Mouse (Mus musculus) midbrain, embryonic 13.5 days (tissue): ENCODE measurements around the gene Cep55. TPM values are rescaled to one million over a fixed set of nuclear protein-coding genes. Genes with fewer than 3 reads are reported as not detected.

Experiments
- ATAC-seq: fragments of 200-750 bp; cut with Nextera tagmentation; 2 replicates; pipeline ENCODE4 v1.8.0; 2017; ENCODE audit warnings: mild to moderate bottlenecking, moderate TSS enrichment, moderate library complexity
- H3K27ac ChIP-seq: fragments of 300-500 bp; sonication (generic); 2 replicates; pipeline ENCODE4 v1.5.1; 2015; ENCODE audit warnings: inconsistent platforms, mild to moderate bottlenecking, moderate library complexity
- H3K27me3 ChIP-seq: fragments of 300-500 bp; sonication (generic); 2 replicates; pipeline ENCODE4 v1.6.1; 2015; ENCODE audit warnings: mild to moderate bottlenecking, inconsistent platforms
- H3K36me3 ChIP-seq: fragments of 300-500 bp; sonication (generic); 2 replicates; pipeline ENCODE4 v1.6.1; 2015; ENCODE audit warnings: mild to moderate bottlenecking, inconsistent platforms
- H3K4me1 ChIP-seq: fragments of 300-500 bp; sonication (generic); replicated peaks from 2 replicates; pipeline ENCODE4 v1.6.1; 2015; ENCODE audit warnings: inconsistent platforms
- H3K4me2 ChIP-seq: fragments of 300-500 bp; sonication (generic); replicated peaks from 2 replicates; pipeline ENCODE4 v1.6.1; 2015; ENCODE audit warnings: moderate library complexity, mild to moderate bottlenecking, inconsistent platforms
- H3K4me3 ChIP-seq: fragments of 300-500 bp; sonication (generic); replicated peaks from 2 replicates; pipeline ENCODE4 v1.5.1; 2015; ENCODE audit warnings: mild to moderate bottlenecking, inconsistent platforms
- H3K9ac ChIP-seq: fragments of 300-500 bp; sonication (generic); replicated peaks from 2 replicates; pipeline ENCODE4 v1.6.1; 2015; ENCODE audit warnings: mild to moderate bottlenecking, inconsistent platforms
- H3K9me3 ChIP-seq: fragments of 300-500 bp; sonication (generic); 2 replicates; pipeline ENCODE4 v1.6.1; 2016; ENCODE audit warnings: mild to moderate bottlenecking, inconsistent platforms
- WGBS: fragments of 180-500 bp; shearing (Covaris S2); methylation state at CpG from one replicate; pipeline ENCODE4 v1.1.7; 2015; 5-methylcytosine and 5-hydroxymethylcytosine counted together
- polyA plus RNA-seq: library from polyadenylated mRNA; unstranded; fragments of >200 nt; fragmentation: Nextera tagmentation; extraction: Ambion mirVana; gene quantifications from 2 replicates; pipeline ENCODE4 v1.2.1, GENCODE M21; 2015

Gene Cep55
- polyA plus RNA-seq, 1 experiment from 2014 or later, result 16.3 TPM

GRCm38 (mm10) chr19:38053227-38054041 is 1.4 kb upstream of the Cep55 start:
- H3K4me2 ChIP-seq, result peak overlapping the region; percentile 90
- H3K4me1 ChIP-seq, result peaks cover 26% of the 10 kb centered on the region
- no peaks in the 10 kb centered on the region for H3K27me3 ChIP-seq
- H3K9me3 ChIP-seq, result no peaks in the 10 kb centered on the region
- no peak overlapping the region for H3K27ac ChIP-seq
- peak overlapping the region; percentile 50; the same call in 1 of the 2 replicates for H3K9ac ChIP-seq
- 34% methylated on average over 8 of the region's 8 CpGs for WGBS
- H3K36me3 ChIP-seq, result no peaks in the 10 kb centered on the region
- ATAC-seq, result no peak
- H3K4me3 ChIP-seq, result peak overlapping the region; percentile 72

GRCm38 (mm10) chr19:38054149-38054719 is 577 bp upstream of the Cep55 start:
- Histone ChIP-seq H3K36me3 (no peaks in the 10 kb centered on the region), H3K27ac (peak overlapping the region; percentile 30; the same call in 1 of the 2 replicates), H3K9me3 (no peaks in the 10 kb centered on the region), H3K9ac (peak overlapping the region; percentile 50), H3K27me3 (no peaks in the 10 kb centered on the region), H3K4me2 (peak overlapping the region; percentile 90), H3K4me1 (peaks cover 26% of the 10 kb centered on the region), H3K4me3 (peak overlapping the region; percentile 72)
- under 1% methylated on average over 23 of the region's 23 CpGs for WGBS
- ATAC-seq, result peak; percentile 96

GRCm38 (mm10) chr19:38055798-38056197 is 987 bp downstream of the Cep55 start:
- Histone ChIP-seq H3K27me3 (no peaks in the 10 kb centered on the region), H3K36me3 (peaks cover 7% of the 10 kb centered on the region; the same call in 1 of the 2 replicates), H3K4me2 (peak overlapping the region; percentile 90), H3K9ac (0 out of 2 replicates have a peak overlapping the region, but pooled peaks have one; percentile 26), H3K9me3 (no peaks in the 10 kb centered on the region), H3K4me1 (peaks cover 26% of the 10 kb centered on the region), H3K27ac (no peak overlapping the region), H3K4me3 (peak overlapping the region; percentile 72)
- no peak for ATAC-seq
- WGBS, result 19% methylated on average over 6 of the region's 6 CpGs

- ATAC-seq, result no peak
- H3K27me3 ChIP-seq, result no peaks in the 10 kb centered on the region
- 0 out of 2 replicates have a peak overlapping the region, but pooled peaks have one; percentile 23 for H3K9ac ChIP-seq
- H3K9me3 ChIP-seq, result no peaks in the 10 kb centered on the region
- WGBS, result 44% methylated on average over 3 of the region's 3 CpGs
- H3K4me3 ChIP-seq, result peak overlapping the region; percentile 72
- H3K4me1 ChIP-seq, result peaks cover 26% of the 10 kb centered on the region
- peak overlapping the region; percentile 90 for H3K4me2 ChIP-seq
- H3K27ac ChIP-seq, result no peak overlapping the region
- H3K36me3 ChIP-seq, result peaks cover 11% of the 10 kb centered on the region
These were observed 1.5 kb downstream of the Cep55 start for GRCm38 (mm10) chr19:38056276-38056675.

- no peaks in the 10 kb centered on the region for H3K27me3 ChIP-seq
- H3K9ac ChIP-seq, result no peak overlapping the region
- H3K27ac ChIP-seq, result no peak overlapping the region
- peaks cover 26% of the 10 kb centered on the region for H3K4me1 ChIP-seq
- ATAC-seq, result no peak
- no peak overlapping the region for H3K4me3 ChIP-seq
- 90% methylated on average over 8 of the region's 8 CpGs for WGBS
- H3K9me3 ChIP-seq, result no peaks in the 10 kb centered on the region
- H3K4me2 ChIP-seq, result no peak overlapping the region
- peaks cover 12% of the 10 kb centered on the region for H3K36me3 ChIP-seq
These were observed 2.1 kb downstream of the Cep55 start for GRCm38 (mm10) chr19:38056931-38057330.

GRCm38 (mm10) chr19:38063201-38063600 is 8.4 kb downstream of the Cep55 start:
- H3K9ac ChIP-seq, result no peak overlapping the region
- H3K27ac ChIP-seq, result no peak overlapping the region
- no peak for ATAC-seq
- no peaks in the 10 kb centered on the region for H3K27me3 ChIP-seq
- no peak overlapping the region for H3K4me3 ChIP-seq
- H3K4me1 ChIP-seq, result no peaks in the 10 kb centered on the region
- H3K36me3 ChIP-seq, result peaks cover 14% of the 10 kb centered on the region
- H3K4me2 ChIP-seq, result no peak overlapping the region
- 96% methylated on average over 3 of the region's 3 CpGs for WGBS
- H3K9me3 ChIP-seq, result no peaks in the 10 kb centered on the region

- Histone ChIP-seq H3K36me3 (peaks cover 14% of the 10 kb centered on the region), H3K9me3 (no peaks in the 10 kb centered on the region), H3K27me3 (no peaks in the 10 kb centered on the region), H3K27ac (no peak overlapping the region), H3K4me3 (no peak overlapping the region), H3K4me1 (no peaks in the 10 kb centered on the region), H3K4me2 (no peak overlapping the region), H3K9ac (no peak overlapping the region)
- ATAC-seq, result no peak
- WGBS, result 100% methylated on average over 1 of the region's 1 CpGs
These were observed 9.2 kb downstream of the Cep55 start for GRCm38 (mm10) chr19:38064051-38064450.

GRCm38 (mm10) chr19:38073226-38073625 is 18.4 kb downstream of the Cep55 start:
- no peaks in the 10 kb centered on the region for H3K27me3 ChIP-seq
- H3K36me3 ChIP-seq, result peaks cover 35% of the 10 kb centered on the region
- 96% methylated on average over 5 of the region's 5 CpGs for WGBS
- H3K9ac ChIP-seq, result no peak overlapping the region
- H3K9me3 ChIP-seq, result no peaks in the 10 kb centered on the region
- no peak for ATAC-seq
- H3K4me3 ChIP-seq, result no peak overlapping the region
- H3K4me2 ChIP-seq, result no peak overlapping the region
- no peak overlapping the region for H3K27ac ChIP-seq
- H3K4me1 ChIP-seq, result no peaks in the 10 kb centered on the region

GRCm38 (mm10) chr19:38075051-38075450 is 20.2 kb downstream of the Cep55 start:
- Histone ChIP-seq H3K9me3 (no peaks in the 10 kb centered on the region), H3K27me3 (no peaks in the 10 kb centered on the region), H3K27ac (no peak overlapping the region), H3K4me2 (no peak overlapping the region), H3K9ac (no peak overlapping the region), H3K4me3 (no peak overlapping the region), H3K36me3 (peaks cover 32% of the 10 kb centered on the region), H3K4me1 (no peaks in the 10 kb centered on the region)
- WGBS, result 86% methylated on average over 11 of the region's 11 CpGs
- no peak for ATAC-seq

- H3K4me1 ChIP-seq, result no peaks in the 10 kb centered on the region
- H3K4me3 ChIP-seq, result no peak overlapping the region
- no peak for ATAC-seq
- H3K4me2 ChIP-seq, result no peak overlapping the region
- no peaks in the 10 kb centered on the region for H3K9me3 ChIP-seq
- no peaks in the 10 kb centered on the region for H3K27me3 ChIP-seq
- no peak overlapping the region for H3K27ac ChIP-seq
- H3K36me3 ChIP-seq, result peaks cover 21% of the 10 kb centered on the region
- H3K9ac ChIP-seq, result no peak overlapping the region
- 86% methylated on average over 2 of the region's 2 CpGs for WGBS
These were observed 21.4 kb downstream of the Cep55 start for GRCm38 (mm10) chr19:38076251-38076650.

- no peak overlapping the region for H3K4me2 ChIP-seq
- no peaks in the 10 kb centered on the region for H3K4me1 ChIP-seq
- no peak for ATAC-seq
- H3K27ac ChIP-seq, result no peak overlapping the region
- peaks cover 9% of the 10 kb centered on the region for H3K36me3 ChIP-seq
- H3K27me3 ChIP-seq, result no peaks in the 10 kb centered on the region
- no peak overlapping the region for H3K4me3 ChIP-seq
- no peaks in the 10 kb centered on the region for H3K9me3 ChIP-seq
- 77% methylated on average over 3 of the region's 3 CpGs for WGBS
- no peak overlapping the region for H3K9ac ChIP-seq
These were observed 23.2 kb downstream of the Cep55 start for GRCm38 (mm10) chr19:38077851-38078540.

- no peak overlapping the region for H3K4me2 ChIP-seq
- no peak overlapping the region for H3K9ac ChIP-seq
- no peaks in the 10 kb centered on the region for H3K4me1 ChIP-seq
- H3K36me3 ChIP-seq, result no peaks in the 10 kb centered on the region
- H3K4me3 ChIP-seq, result no peak overlapping the region
- ATAC-seq, result no peak
- H3K9me3 ChIP-seq, result no peaks in the 10 kb centered on the region
- 83% methylated on average over 3 of the region's 3 CpGs for WGBS
- no peaks in the 10 kb centered on the region for H3K27me3 ChIP-seq
- no peak overlapping the region for H3K27ac ChIP-seq
These were observed 26.6 kb downstream of the Cep55 start for GRCm38 (mm10) chr19:38081361-38081760.
